Mouse (Mus musculus): ENCODE measurements around the gene Lat.
"Not testable (repeated sequence)": the region's sequence is repeated elsewhere in the genome, so short reads cannot be mapped to it uniquely, and the experiment has no call there.

Lat gene

DNA sequence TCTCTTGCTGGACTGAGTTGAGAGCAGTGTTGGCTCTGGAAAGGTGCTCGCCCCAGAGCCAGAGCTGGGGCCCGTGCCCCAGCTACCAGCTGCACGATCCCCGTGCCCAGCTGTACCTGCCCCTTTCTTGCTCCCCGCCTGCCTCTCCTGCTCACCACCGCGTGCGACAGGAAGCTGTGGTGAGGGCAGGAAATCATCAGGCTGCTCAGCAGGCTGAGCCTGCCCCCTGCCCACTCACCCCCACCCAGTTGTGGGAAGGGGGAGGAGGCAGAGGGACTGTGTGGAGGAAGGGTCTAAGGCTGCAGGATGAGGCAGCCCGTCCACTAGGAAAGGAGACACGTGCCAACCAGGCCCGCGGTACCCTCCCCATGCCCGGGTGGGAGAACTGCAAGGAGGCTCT, at the start of gene Lat:
Gene Lat (minus strand): TSS at position 178 of the 400 bp plus-strand sequence.
- in situ Hi-C loops (cut with MseI, MboI) = no loop called here

DNA sequence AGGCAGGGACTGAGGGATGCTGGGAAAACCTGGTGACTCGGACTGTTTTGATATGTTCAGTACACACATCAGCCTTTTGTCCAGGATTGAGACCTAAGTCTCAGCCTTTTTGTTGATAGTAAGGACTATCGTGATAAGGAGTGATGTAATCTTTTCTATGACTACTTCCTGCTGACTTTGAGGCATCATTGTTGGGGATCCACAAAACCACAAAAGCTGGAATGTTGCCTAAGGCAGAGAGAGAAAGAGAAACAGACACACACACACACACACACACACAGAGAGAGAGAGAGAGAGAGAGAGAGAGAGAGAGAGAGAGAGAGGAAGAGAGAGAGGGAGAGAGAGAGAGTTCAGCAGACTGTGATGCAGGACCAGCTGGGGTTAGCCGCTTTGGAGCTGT, 49.1 kb upstream of the Lat start:
- in situ Hi-C loops (cut with MseI, MboI) = no loop called here

DNA sequence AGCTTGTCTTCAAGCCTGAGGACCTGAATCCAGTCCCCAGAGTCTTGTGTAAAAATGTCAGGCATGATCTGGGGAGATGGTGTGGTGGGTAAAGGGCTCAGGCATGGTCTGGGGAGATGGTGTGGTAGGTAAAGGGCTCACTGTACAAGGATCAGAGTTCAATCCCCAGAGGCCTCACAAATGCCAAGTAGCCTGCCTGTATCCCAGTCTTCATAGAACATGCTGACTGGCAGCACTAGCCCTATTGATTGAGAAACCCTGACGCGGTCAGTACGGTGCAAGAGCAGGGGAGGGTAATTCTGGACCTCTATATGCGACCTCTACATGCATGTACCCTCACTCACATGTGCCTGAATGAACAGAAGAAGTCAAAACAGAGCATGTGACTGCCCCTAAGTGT, 48.2 kb upstream of the Lat start:
- in situ Hi-C loops (cut with MseI, MboI) = no loop called here

DNA sequence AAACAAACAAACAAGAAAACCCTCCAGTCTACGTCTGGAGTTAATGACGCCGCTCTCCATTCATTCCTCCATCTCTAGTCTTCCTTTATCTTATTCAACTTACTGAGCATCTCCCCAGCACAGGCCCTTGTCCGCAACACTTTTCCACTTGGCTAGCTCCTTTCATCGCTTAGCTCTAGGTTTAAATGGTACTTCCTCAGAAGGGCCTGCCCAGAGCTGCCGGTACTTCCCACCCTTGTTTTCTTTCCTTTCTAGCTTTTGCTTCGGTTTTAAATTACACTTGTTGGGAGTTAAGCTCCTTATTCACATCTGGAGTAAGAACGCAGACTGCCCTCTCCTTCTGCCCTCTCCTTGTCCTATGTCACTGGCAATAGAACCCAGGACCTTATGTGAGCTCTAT, 47.7 kb upstream of the Lat start:
- in situ Hi-C loops (cut with MseI, MboI) = no loop called here

DNA sequence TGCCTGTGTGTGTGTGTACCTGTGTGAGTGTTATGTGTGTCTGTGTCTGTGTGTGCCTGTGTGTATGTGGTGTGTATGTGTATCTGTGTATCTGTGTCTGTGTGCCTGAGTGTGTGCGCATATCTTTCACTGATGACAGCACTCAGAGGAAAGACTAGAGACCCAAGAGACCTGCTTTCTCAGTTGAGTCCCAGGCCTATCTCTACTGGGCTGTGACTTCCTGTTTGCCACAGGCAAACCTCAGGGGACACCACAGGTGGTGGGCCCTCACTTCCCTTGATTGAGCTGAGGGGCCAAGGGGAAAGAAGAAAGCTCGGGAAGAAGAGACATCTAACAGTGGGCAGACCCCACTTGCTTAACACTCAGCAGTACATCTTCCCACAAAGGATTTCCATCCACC, 47.2 kb upstream of the Lat start:
- in situ Hi-C loops (cut with MseI, MboI) = no loop called here

DNA sequence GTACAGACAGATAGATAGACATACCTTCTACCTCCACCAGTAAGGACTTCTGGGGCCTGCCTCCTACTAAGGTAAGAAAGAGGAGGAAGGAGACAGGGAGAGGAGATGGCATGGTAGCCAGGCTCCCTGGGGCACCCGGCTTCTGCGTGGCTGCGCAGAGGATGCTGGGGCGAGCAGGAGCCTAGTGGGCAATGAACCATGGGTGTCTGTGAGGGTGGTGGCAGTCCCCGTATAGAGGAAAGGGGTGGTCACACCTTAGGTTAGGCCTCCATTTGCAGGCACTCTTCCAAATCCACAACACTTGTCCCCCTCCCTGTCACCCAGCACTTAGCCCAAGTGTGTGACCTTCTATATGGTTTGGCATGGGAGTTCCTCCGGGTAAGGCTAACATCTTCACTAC, 45.4 kb upstream of the Lat start, which contains the start of gene Cd19:
Gene Cd19 (minus strand): TSS at position 165 of the 400 bp plus-strand sequence.
- in situ Hi-C loops (cut with MseI, MboI) = no loop called here

DNA sequence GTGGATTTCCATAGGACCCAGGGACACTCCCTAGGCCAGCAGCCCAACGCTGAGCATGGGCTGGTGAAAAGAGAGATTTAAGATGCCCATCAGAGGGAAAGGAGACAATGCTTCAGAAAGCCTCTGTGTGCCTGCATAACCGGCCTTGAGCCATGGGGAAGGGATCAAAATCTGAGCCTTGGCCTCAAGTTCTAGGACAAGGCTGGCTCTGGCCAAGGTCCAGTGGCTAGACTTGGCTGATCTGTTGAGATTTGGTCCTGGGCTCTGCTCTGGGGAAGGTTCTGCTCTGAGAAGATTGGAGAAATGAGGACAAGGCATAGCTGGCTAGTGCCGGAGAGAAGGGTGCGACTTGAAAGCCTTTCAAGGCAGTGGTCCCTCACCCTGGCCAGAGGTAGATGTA, 41.7 kb upstream of the Lat start:
- in situ Hi-C loops (cut with MseI, MboI) = no loop called here

DNA sequence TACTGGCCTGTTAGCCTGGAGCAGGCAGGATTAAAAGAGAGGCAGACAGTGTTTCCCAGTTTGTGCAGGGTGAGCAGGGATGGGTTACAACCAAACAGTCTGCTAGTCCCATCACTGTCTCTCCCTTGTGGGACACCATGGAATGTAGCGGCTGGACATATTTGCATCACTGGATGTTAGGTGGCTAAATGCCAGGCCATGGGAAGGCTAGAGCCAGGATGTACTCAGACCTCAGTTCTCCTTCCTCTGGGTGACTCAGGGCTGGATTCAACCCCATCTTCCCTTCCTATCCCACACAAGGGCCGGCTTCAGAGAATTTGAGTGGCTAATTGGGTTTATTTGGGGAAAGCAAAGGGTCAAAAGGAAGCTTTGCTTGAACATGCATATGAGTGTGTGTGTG, 39.3 kb upstream of the Lat start:
- in situ Hi-C loops (cut with MseI, MboI) = no loop called here

DNA sequence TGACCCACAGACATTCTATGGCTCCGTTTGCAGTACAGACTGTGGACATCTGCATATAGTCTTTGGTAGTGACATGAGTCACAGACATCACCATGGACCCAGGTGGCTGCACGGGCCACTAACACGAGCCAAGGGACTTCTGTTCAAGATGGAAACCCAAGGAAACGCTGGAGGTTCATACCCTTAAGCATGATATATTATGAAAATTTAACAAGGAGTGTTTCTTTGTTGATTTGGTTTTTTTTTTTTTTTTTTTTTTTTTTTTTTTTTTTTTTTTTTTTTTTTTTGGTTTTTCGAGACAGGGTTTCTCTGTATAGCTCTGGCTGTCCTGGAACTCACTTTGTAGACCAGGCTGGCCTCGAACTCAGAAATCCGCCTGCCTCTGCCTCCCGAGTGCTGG, 33.1 kb upstream of the Lat start:
- in situ Hi-C loops (cut with MseI, MboI) = not testable (repeated sequence)

DNA sequence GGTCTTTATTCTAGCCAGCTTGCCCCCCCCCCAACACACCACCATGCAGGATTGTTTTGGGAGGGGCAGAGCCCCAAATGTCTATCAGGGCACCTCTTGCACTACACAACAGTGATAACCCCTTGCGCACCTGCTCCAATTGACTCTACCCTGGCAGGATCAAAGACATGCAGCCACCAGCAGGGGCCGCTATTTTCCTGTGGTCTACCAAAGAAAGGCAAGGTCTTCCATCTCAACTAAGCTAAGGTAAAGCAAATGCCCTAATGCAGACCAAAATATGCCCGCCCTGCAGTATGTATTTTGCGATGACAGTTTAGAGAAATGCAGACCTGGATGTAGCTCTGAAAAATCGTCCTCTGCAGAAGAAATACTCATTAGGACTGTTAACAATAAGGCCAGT, 30.2 kb upstream of the Lat start:
- in situ Hi-C loops (cut with MseI, MboI) = no loop called here

DNA sequence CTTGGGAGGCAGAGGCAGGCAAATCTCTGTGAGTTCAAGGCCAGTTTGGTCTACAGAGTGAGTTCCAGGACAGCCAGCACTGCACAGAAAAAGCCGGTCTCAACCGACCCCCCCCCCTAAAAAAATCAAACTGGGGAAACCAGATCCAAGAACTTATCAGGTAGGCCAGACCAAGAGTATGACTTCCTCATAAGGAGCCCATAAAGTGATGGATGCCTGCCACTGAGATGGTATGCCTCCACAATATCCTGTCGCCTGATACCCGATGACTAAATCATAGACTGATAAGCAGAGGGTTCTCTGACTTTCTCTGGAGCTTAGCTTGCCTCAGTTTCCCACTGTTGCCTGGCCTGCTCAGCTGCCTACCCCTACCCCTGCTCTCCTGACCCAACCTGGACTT, 28.5 kb upstream of the Lat start:
- in situ Hi-C loops (cut with MseI, MboI) = no loop called here

DNA sequence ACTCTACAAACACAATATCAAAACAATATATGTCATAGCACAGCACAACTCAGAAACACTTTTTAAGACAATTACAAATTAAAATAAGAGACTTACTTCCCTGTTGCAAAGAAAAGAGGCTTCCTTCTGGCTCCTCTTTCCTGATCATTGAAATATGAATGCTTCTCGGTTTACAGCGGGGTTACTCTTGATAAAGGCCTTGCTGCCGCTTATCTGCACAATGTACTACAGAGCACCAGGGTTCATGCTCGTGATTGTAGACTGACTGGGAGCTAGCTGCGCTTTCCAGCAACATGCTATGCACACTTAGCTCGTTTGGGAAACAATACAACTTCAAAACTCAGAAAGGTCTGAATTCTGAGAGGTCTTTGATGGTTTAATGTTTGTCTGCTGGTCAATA, 27.9 kb upstream of the Lat start:
- in situ Hi-C loops (cut with MseI, MboI) = no loop called here

DNA sequence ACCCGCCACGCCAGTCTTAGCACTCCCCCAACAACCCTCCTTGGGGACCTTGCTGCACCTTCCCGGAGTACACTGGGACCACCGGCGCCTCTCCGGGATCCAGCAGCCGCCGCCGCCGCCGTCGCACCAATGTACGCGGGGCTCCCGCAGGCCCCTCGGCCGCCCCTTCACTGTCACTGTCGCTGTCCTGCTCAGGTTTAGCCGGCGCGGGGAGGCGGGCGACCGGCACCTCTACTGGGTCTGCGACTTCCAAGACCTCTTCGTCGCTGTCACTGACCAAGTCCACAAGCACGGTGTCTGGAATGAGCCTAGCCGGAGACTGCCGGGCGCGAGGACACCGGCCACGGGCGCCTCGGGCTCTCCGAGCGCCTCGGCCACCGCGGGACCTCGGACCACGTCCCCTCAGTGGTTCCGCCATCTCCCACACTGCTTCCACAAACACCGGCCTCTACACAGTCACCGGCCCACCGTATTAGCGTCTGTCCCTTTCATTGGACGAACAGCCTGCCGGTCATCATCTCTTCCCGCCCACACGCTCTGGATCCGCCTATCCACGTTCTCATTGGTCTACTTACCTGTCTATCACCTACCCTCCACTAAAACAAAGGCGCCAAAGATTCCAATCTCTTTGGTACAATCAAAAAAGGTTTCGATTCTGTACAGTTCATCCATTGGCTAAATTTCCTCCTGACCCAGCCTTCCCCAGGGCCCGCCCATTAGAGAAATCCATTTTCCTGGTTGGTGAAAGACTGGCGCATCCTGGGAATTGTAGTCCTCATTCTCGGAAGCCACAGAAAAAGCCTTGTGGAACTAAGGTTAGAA, 27.1 kb upstream of the Lat start, which contains the start of gene Nfatc2ip:
Gene Nfatc2ip (minus strand): TSS at position 440 of the 822 bp plus-strand sequence.
- in situ Hi-C loops (cut with MseI, MboI) = no loop called here

DNA sequence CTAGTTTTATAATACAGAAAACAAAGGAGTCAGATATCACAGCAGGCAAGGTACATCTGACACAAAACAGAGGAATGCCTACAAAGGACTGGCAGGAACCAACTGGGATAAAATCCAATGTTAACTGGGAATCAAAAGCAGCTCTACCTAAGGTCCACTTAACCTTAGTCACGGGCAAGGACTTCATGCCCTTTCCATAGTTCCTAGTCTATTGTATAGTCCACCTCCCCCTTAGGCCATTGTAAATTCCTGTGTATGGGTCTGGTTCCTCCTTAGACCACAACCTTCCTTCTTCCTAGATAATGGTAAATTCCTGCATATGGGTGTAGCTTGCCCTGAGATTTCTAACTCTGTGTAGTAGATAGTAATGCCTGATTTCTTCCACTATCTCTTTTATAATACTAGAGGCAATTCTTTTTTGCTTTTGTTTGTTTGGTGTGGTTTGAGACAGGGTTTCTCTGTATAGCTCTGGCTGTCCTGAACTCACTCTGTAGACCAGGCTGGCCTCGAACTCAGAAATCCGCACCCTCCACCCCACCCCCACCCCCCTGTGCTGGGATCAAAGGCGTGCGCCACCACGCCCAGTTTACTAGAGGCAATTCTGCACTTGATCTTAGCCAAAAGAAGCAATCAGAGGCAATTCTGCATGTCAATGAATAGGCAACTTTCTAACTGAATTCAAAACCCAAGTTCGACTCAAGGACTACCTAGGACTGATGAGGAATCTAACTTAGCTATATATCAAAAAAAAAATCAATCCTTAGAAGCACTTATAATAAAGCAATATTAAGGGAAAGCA, 22.9 kb upstream of the Lat start:
- in situ Hi-C loops (cut with MseI, MboI) = not testable (repeated sequence)

DNA sequence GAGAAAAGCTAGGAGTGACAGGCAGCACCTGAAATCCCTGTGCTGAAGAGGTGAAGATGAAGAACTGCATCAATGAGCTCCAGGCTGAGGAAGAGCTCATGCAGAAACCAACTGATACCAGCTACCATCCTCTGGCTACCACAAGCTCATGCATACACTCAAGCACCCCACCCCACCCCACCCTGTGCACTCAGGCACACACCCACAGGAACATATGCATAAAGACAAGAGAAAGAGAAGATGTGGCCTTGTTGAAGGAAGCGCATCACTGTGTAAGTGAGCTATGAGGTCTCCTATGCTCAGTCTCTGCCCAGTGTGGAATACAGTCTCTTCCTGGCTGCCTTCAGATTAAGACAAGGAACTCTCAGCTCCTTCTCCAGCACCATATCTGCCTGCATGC, 18.8 kb upstream of the Lat start:
- in situ Hi-C loops (cut with MseI, MboI) = no loop called here

DNA sequence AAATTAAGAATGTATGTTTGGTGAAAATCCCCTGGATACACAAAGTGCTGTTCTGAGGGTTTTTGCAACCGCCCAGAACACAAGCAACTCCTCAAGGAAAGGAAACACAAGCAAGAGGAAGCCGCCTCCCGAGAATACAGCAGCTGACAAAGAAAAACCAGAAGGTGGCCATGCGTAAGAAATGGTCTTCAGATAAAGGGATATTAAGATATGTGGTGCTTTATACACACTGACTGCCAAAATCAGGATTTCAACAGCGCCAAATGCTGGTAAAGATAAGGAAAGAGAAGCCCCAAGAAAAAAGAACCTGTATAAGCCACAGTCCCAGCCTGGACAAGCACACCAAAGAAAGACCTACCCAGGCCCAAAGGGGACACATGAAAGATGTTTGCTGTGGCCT, 14.2 kb upstream of the Lat start:
- in situ Hi-C loops (cut with MseI, MboI) = no loop called here

DNA sequence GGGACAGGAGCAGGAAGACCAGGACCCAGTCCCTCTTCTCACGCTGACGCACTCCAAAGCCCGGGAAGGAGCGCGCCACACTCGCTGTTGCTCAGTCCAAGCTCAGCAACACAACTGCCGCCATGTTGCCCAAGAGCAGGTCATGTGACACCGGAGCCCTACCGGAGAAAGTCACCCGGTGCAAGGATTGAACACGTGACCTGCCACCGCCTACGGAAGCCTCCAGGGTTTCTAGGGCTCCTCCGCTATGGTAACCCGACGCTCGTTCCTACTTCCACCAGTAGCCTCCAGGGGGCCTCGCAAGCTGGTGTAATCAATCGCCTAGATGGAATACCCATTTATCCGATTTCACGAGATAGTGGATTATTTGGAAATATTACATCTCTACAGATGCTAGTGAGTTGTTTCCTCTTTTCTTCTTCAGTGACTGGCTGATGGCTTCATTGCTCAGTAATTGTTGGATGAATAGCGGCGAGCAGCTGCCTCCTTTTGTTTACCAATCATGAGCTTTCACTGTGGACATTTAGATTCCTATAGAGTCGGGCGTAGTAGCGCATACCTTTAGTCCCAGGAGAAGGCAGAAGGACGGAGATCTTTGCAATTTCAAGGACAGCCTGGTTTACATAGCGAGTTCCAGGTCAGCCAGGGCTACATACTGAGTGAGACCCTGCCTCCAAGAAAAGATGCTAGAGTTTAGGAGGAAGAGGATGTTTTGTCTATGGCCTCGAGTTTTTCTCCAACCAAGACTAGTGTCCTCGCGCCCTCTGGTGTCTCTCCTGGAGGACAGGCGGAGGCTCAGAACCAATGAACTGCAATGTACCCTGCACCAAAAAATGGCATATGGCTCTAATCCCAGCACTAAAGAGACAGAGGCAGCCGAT, 8.1 kb upstream of the Lat start, which contains the start of gene Spns1:
Gene Spns1 (minus strand): TSS at position 173 of the 881 bp plus-strand sequence.
- in situ Hi-C loops (cut with MseI, MboI) = loop anchor here (5.0 to 10.0 kb wide), 2 partner anchors 55 to 123 kb away; no protein-coding TSS in a partner anchor

DNA sequence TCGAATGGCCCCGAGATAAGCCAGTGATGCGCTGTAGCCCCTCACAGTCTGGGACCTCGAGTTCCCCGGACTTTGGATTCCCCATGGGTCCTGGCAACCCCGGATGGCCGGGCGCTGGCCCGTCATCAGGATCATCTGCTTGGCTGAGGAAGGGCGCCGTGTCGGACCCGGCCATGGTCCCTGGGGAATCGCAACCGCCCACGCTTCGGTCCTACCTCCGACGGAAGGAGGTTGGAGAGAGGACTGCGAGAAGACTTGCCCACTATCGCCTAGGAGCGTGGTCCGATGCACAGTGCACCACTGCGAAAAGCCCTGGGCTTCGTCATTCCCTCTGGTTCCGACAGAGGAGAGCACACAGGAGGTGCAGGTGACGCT, 7.5 kb upstream of the Lat start:
- in situ Hi-C loops (cut with MseI, MboI) = loop anchor here (5.0 to 10.0 kb wide), 2 partner anchors 55 to 122 kb away; no protein-coding TSS in a partner anchor

DNA sequence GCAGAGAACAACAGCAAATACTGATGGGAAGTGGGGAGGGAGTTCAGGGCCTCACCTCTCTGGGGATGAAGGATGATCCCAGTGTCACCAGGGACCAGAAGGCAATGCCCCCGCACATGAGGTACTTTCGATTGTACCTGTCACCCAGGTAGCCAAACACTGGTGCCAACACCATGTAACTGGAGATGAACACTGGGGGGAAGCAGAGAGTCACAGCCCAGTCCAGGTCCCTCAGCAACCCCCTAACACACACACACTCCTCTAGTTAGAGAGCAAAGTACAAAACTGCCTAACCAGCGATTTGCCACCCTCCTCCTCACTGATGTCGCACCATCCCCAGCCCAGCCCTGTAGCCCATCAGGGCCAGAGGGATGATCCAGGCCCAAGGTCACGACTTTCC, 5.6 kb upstream of the Lat start:
- in situ Hi-C loops (cut with MseI, MboI) = loop anchor here (5.0 to 10.0 kb wide), 2 partner anchors 53 to 120 kb away; no protein-coding TSS in a partner anchor

DNA sequence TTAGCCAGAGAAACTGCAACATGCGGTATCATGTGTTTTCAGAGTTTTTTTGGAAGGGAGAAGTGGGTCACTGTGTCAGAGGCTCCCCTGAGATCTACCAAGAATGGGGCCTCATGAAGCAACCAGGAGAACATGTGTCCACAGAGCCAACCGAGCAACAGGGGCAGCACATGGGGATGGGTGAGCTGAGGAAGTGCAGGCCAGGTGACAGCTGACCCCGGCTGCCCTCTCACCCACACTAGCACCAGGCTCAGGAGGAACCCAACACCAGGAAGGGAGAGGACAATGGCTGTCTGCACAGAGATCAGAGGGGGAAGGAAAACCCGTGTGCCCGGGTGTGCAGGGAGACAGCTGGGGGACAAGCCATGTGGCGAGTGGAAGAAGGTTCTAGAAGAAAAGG, 5.2 kb upstream of the Lat start:
- in situ Hi-C loops (cut with MseI, MboI) = loop anchor here in 1 of 2 experiments (10.0 kb wide), 1 partner anchor 120 kb away; no protein-coding TSS in a partner anchor

DNA sequence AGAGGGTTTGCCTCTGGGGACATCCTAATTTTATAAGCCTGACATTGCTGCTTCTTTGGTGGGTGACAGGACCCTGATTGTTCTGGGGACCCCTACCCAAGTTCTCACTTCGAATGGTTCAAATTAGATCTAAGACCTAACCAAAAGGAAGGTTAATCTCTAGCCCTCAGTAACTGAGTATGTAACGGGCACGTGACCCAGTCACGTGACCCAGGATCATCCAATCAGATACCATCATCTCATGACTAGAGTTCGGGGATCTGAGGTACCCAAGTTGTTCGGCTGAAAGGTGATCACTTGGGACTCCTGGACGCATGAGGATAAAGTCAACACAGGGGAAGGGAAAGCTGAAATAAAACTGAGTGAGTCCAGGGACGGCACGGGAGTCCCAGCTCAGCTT, 3.6 kb upstream of the Lat start:
- in situ Hi-C loops (cut with MseI, MboI) = loop anchor here in 1 of 2 experiments (10.0 kb wide), 1 partner anchor 118 kb away; no protein-coding TSS in a partner anchor

All from mouse trophoblast stem cell (cell line).